Mouse (Mus musculus) ovary, postnatal 10 days (tissue): ENCODE data around the gene Tent4b.

Source experiments
- DNase-seq: peaks from one replicate; pipeline ENCODE4 v3.0.0; 2022; ENCODE audit warnings: low spot score

Gene Tent4b

GRCm38 (mm10) chr8:88228286-88228685 is 29.3 kb downstream of the Tent4b start:
- DNase-seq = no peak

- DNase-seq = no peak
These were observed 29.8 kb downstream of the Tent4b start for GRCm38 (mm10) chr8:88228800-88229199.

- no peak for DNase-seq
These were observed 37.7 kb downstream of the Tent4b start for GRCm38 (mm10) chr8:88236666-88237065.

DNA sequence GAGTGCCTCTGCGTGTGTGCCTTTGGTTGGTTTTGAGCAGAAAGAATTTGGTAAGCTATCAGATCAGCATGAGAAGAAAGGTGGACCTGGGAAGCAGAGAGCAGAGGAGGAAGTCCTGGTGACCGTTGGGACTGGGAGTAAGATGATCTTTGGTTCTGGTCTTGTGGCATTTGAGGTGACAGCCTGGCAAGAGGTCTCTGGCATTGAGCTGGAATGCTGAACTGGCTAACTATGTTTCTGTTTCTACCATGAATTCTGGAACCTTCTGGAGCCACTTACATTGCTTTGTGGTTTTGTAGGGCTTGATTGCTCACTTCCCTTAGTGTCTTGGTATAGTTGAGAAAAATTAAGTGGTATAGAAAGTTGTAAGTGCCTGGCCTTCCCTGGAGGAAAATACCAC is 38.6 kb downstream of the Tent4b start:
- DNase-seq = no peak

- no peak for DNase-seq
These were observed 40.3 kb downstream of the Tent4b start for GRCm38 (mm10) chr8:88239277-88239676.

DNA sequence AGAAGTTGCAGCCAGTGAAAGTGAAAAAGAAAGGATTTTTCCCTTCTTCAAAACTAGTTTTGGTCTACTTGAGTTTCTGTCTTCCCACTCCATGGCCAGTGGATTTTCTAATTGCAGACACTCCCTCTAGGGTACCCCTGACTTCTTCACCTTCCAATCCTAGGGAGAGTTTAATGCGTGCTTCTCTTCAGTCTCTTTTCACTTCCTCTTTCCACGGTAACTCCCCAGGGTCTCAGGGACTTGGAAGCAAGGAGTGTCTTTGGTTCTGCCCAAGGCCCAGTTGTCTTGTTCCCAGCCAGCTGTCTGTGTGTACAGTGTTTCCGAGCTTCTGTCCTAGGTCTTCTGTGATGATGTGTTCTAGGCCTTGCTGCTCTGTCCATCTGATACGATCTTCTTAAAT is 42.9 kb downstream of the Tent4b start:
- no peak for DNase-seq

- DNase-seq = no peak
These were observed 45.3 kb downstream of the Tent4b start for GRCm38 (mm10) chr8:88244298-88244697.

DNA sequence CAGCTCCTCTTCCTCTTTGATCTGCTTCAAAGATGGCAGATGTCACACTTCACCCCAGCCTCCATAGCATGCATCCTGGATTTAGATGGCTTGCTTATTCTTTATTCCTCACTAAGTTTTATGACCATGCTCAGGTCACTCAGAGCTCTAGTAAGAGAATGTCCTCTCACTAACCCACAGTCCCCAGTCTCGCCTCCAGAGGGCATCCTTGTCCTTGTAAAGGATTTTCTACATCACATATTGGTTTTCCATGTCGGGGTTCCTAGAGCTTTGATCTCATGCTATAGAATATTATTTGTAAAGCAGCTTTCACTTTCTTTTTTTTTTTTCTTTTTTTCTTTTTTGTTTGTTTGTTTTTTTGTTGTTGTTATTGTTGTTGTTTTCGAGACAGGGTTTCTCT is 53.8 kb downstream of the Tent4b start:
- DNase-seq = no peak

- DNase-seq = no peak
These were observed 55.9 kb downstream of the Tent4b start for GRCm38 (mm10) chr8:88254957-88255356.

DNA sequence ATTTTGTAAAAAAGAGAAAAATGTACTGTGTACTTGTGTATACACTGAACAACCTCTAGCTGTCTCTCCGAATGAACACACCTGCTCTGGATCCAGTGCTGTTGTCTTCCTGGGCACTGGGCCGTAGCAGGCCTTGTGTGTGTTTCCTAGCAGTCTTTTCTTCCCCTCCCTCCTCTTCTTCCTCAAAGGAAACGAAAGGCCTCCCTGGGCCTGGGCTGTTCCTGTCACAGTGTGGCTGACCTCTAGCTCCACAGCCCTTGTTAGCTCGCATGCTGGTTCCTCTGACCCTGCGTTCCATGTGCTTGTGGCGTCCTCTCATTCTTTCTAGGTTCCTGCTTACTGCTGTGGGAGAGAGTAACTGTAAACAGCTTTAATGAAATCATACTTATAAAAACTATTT is 59.0 kb downstream of the Tent4b start:
- DNase-seq = no peak

- DNase-seq = no peak
These were observed 59.5 kb downstream of the Tent4b start for GRCm38 (mm10) chr8:88258544-88258943.

DNA sequence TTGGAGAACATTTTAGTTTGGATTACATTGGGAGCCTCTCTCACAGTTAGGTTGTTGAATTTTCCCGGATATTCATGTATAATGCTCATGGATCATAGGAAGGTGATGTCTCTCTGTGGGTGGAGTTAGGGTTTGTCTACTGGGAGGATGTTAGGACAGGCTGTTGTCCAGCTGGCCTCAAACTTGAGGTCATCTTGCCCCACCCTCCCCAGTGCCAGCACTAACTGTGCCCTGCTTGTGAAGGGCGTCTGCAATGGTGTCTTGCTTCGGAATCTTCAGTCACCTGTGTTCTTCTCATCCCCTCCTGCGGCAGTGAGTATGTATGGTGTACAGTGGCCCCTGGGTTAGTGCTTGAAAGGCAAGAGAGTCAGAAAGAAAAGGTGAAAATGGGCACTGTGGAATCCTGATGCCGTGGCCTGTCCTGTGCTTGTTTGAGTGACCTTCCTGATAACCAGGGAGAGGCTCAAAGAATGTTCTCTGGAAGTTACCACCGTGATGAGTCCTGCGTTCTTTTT is 61.5 kb downstream of the Tent4b start:
- DNase-seq = no peak

- DNase-seq = no peak
These were observed 64.0 kb downstream of the Tent4b start for GRCm38 (mm10) chr8:88262831-88263635.

DNA sequence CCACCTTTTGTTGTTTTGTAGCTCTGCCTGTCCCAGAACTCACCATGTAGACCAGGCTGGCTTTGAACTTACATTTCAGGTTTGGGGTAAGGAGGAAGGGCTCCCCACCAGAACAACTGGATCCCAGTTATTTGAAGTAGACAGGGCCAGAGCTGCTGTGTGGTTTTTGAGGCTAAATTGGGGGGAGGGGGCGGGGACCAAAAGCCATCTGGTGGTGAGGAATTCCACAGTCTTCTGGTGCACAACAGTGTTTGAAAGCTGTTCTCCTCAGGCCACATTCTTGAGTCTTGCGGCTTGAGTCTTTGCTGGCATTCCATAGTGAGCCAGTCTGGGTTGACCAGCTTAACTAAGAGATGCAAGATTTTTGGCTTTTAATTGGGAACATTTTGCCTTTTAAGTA is 66.5 kb downstream of the Tent4b start:
- DNase-seq = no peak

DNA sequence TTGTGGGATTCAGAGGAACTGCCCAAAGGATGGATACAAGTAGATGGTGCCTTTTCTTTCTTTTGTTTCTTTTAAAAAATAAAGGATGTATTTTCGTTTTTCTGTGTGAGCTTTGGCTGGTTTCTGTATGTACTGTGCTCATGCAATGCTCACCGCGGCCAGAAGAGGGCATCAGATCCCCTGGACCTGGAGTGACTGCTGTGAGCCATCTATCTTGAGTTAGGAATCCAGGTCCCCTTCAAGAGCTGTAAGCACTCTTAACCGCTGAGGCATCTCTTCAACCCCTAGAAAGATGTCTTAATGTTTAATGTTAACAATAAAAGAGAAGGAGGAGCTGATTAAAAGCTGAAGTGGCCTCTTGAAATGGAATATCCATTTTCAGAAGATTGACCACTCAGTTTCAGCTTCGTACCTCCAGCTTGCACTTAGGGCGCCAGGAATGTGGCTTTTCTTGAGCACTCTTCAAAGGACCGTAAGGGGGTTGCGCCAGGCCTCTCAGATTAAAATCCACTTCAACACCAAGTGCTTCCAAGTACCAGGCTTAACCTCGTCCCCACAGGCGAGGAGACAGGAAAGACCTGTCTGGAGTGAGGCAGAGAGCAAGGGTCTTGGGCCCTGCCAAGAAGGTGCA is 67.3 kb downstream of the Tent4b start:
- peak; percentile 74 for DNase-seq

GRCm38 (mm10) chr8:88266801-88267403 is 67.9 kb downstream of the Tent4b start:
- no peak for DNase-seq

DNA sequence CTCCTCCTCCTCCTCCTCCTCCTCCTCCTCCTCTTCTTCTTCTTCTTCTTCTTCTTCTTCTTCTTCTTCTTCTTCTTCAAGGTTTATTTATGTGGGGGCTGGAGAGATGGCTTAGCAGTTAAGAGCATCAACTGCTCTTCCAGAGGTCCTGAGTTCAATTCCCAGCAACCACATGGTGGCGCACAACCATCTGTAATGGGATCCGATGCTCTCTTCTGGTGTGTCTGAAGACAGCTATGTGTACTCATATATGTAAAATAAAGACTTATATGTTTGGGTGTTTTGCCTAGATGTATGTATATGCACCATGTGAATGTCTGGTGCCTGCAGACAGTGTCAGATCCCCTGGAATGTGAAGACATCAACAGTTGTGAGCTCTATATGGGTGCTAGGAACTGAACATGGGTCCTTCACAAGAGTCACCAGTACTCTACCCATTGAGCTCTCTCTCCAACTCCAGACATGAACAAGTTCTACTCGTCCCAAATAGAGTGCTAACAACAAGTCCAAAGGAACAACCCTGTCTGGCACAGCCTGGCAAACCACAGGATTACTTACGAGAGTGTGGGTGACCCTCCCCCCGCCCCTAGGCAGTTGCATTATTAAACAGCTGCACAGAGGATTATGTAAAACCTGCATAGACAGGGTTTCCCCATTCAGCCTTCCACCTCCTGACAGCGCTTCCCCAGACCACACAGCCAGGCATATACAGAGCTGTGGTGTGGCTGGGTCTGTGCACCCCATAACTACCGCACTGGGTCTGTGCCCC is 70.3 kb downstream of the Tent4b start:
- DNase-seq = no peak

- DNase-seq = no peak
These were observed 71.1 kb downstream of the Tent4b start for GRCm38 (mm10) chr8:88270086-88270485.

DNA sequence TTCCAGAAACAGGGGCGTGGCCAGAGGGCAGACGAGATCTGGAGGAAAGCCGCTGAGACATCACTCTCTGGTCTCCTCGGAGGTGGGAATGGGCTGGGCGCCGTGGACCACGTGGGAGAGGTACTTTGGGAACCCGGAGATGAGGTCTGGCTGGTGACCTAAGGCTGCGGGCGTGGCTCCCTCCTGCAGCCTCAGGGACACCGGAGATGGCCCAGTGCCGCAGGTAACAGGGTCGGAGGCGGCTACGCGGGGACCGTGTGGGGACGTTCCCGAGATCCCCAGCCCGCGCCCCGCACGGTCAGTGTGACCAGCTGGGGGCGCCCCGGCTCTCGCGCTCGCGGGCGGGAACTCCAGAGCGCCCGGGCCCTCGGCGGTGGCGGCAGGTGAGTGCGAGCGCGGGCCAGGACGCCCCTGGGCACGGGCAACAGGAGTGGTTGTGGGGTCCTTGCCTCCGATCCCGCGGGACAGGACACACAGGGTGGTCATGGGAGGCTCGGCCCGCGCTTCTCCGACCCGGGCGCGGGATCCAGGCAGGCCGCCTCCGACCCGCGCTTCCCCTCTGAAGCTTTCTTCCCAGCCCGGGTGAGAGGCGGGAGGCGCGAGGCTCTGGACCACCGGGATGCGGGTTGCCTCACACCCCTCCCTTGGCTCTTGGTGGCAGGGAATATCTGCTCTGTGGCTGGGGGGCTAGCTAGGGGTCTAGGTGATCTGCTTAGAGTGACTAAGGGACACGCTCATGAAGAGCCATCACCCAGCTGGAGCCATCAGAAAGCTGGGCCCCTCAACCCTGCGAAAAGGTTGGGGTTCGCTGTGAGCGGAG is 73.4 kb downstream of the Tent4b start, which contains the start of gene Adcy7:
Gene Adcy7 (plus strand): TSS at position 173 of the 820 bp plus-strand sequence.
- DNase-seq = no peak

DNA sequence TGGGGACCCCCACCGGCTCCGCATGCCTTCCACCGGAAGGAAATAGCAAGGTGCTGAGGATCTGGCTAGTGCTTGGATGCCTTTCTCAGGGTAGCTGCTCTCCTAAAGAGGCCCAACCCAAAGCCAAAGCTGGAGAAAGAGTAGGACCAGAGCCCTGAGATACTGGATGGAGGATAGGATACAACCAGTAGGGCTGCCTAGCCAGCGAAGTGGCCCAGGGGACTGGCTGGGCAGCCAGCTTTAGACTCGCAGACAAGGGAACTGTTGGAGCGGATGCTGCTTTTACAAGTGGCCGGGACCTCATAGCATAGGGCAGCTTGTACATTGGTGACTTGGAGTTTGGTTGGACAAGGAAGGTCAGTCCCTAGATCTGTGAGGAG is 74.0 kb downstream of the Tent4b start:
- no peak for DNase-seq

GRCm38 (mm10) chr8:88274090-88274489 is 75.1 kb downstream of the Tent4b start:
- DNase-seq = no peak
